Mouse (Mus musculus): ENCODE results near the gene 5730522E02Rik. TPM values are rescaled to one million over a fixed set of nuclear protein-coding genes. Genes with fewer than 3 reads are reported as not detected.

Gene 5730522E02Rik
- total RNA-seq, 2 experiments from 2014 or later, result 0.69 TPM; not detected in 1

- ATAC-seq (ENCODE audit: poor library complexity, severe bottlenecking), result no peak
These were observed 506.0 kb downstream of the 5730522E02Rik start for GRCm38 (mm10) chr11:25704332-25705168.

GRCm38 (mm10) chr11:25702791-25703190 lies 507.8 kb downstream of the 5730522E02Rik start:
- ATAC-seq (ENCODE audit: poor library complexity, severe bottlenecking), result no peak

GRCm38 (mm10) chr11:25697508-25698193 lies 512.9 kb downstream of the 5730522E02Rik start:
- no peak for ATAC-seq (ENCODE audit: poor library complexity, severe bottlenecking)

GRCm38 (mm10) chr11:25696168-25696567 lies 514.4 kb downstream of the 5730522E02Rik start:
- ATAC-seq (ENCODE audit: poor library complexity, severe bottlenecking), result no peak

GRCm38 (mm10) chr11:25684731-25685130 lies 525.8 kb downstream of the 5730522E02Rik start:
- no peak for ATAC-seq (ENCODE audit: poor library complexity, severe bottlenecking)

- ATAC-seq (ENCODE audit: poor library complexity, severe bottlenecking), result no peak
These were observed 530.7 kb downstream of the 5730522E02Rik start for GRCm38 (mm10) chr11:25679856-25680255.

- ATAC-seq (ENCODE audit: poor library complexity, severe bottlenecking), result no peak
These were observed 536.4 kb downstream of the 5730522E02Rik start for GRCm38 (mm10) chr11:25674194-25674593.

- no peak for ATAC-seq (ENCODE audit: poor library complexity, severe bottlenecking)
These were observed 540.5 kb downstream of the 5730522E02Rik start for GRCm38 (mm10) chr11:25670018-25670417.

GRCm38 (mm10) chr11:25664562-25665104 lies 545.9 kb downstream of the 5730522E02Rik start:
- ATAC-seq (ENCODE audit: poor library complexity, severe bottlenecking), result no peak

- ATAC-seq (ENCODE audit: poor library complexity, severe bottlenecking), result no peak
These were observed 564.3 kb downstream of the 5730522E02Rik start for GRCm38 (mm10) chr11:25646282-25646681.

- ATAC-seq (ENCODE audit: poor library complexity, severe bottlenecking), result no peak
These were observed 565.6 kb downstream of the 5730522E02Rik start for GRCm38 (mm10) chr11:25644767-25645622.

- no peak for ATAC-seq (ENCODE audit: poor library complexity, severe bottlenecking)
These were observed 603.7 kb downstream of the 5730522E02Rik start for GRCm38 (mm10) chr11:25606886-25607285.

GRCm38 (mm10) chr11:25600030-25600429 lies 610.5 kb downstream of the 5730522E02Rik start:
- no peak for ATAC-seq (ENCODE audit: poor library complexity, severe bottlenecking)

GRCm38 (mm10) chr11:25595303-25595702 lies 615.3 kb downstream of the 5730522E02Rik start:
- ATAC-seq (ENCODE audit: poor library complexity, severe bottlenecking), result no peak

GRCm38 (mm10) chr11:25594780-25595179 lies 615.8 kb downstream of the 5730522E02Rik start:
- no peak for ATAC-seq (ENCODE audit: poor library complexity, severe bottlenecking)

- ATAC-seq (ENCODE audit: poor library complexity, severe bottlenecking), result no peak
These were observed 618.3 kb downstream of the 5730522E02Rik start for GRCm38 (mm10) chr11:25592268-25592667.

- no peak for ATAC-seq (ENCODE audit: poor library complexity, severe bottlenecking)
These were observed 620.3 kb downstream of the 5730522E02Rik start for GRCm38 (mm10) chr11:25590215-25590614.

GRCm38 (mm10) chr11:25589509-25589908 lies 621.1 kb downstream of the 5730522E02Rik start:
- ATAC-seq (ENCODE audit: poor library complexity, severe bottlenecking), result no peak

GRCm38 (mm10) chr11:25574129-25574465 lies 636.5 kb downstream of the 5730522E02Rik start:
- no peak for ATAC-seq (ENCODE audit: poor library complexity, severe bottlenecking)

- no peak for ATAC-seq (ENCODE audit: poor library complexity, severe bottlenecking)
These were observed 637.0 kb downstream of the 5730522E02Rik start for GRCm38 (mm10) chr11:25573408-25574128.
